Mouse (Mus musculus): Measurements from ENCODE around the gene Creld2. TPM values are rescaled to one million over a fixed set of nuclear protein-coding genes. Genes with fewer than 3 reads are reported as not detected.
A peak's percentile ranks its signal among the peaks of the same experiment; 100 is the strongest.

Creld2 gene
- polyA plus RNA-seq, 1 experiment from 2014 or later: 71.7 TPM

DNA sequence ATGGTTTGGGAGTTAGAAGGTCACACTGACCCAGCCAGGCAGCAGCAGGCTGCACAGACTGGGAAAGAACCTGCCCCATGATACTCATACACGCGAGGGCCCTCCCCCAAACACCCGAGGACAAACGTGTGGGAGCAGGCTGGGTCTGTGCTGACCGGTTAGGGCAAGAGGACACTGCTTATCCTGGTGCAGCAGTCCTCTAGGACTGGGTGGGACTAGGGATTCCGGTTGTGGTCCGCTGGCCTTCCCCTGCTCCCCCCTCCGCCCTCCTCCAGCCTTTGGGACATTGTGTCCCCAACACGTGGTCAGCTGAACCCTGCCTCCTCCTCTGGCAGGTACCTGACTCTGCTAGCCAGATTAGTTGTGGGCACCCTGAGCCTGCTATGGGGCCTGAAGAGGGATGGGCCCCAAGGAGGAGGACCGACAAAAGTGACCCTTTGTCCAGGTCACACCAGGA is 56.2 kb downstream of the Creld2 start:
- H3K4me3 ChIP-seq (ENCODE audit: low read depth, low read length): no peak overlapping the region
- H3K27me3 ChIP-seq (ENCODE audit: control insufficient read depth, insufficient read depth, low read length): no peaks in the 10 kb centered on the region
- peaks cover 10% of the 10 kb centered on the region; the same call in 1 of the 2 replicates for H3K4me1 ChIP-seq (ENCODE audit: control insufficient read depth, insufficient read depth, low read length)
- H3K9me3 ChIP-seq (replicated peaks; ENCODE audit: control insufficient read depth, low read length): no peaks in the 10 kb centered on the region
- H3K4me2 ChIP-seq: no peak overlapping the region; the same call in 1 of the 2 replicates
- H3K9ac ChIP-seq (ENCODE audit: low read depth, low read length): 0 out of 2 replicates have a peak overlapping the region, but pooled peaks have one; percentile 54
- no peak overlapping the region for H3K27ac ChIP-seq (ENCODE audit: low read depth, low read length)
- no peaks in the 10 kb centered on the region for H3K36me3 ChIP-seq (ENCODE audit: control insufficient read depth, insufficient read depth, low read length)
- whole genome bisulfite sequencing (ENCODE audit: insufficient replicate concordance): 34% methylated on average over 10 of the region's 10 CpGs
- ATAC-seq (replicated peaks; ENCODE audit: insufficient number of reproducible peaks, low FRiP score, low TSS enrichment): no peak; the same call in 1 of the 2 replicates

Other genes with a start within 250 kb of the Creld2 start
- not detected in 2 replicates for gene Zdhhc25, start 219.3 kb upstream of the Creld2 start, polyA plus RNA-seq (2014; fragmentation: Nextera tagmentation; extraction: Ambion mirVana)
- 15.2 and 18.2 TPM in 2 replicates for gene Brd1, start 85.4 kb upstream of the Creld2 start, polyA plus RNA-seq (2014; fragmentation: Nextera tagmentation; extraction: Ambion mirVana)
- gene Zbed4, start 68.0 kb upstream of the Creld2 start, polyA plus RNA-seq (2014; fragmentation: Nextera tagmentation; extraction: Ambion mirVana): 16.1 and 22.9 TPM in 2 replicates
- 11.6 and 12.5 TPM in 2 replicates for gene Alg12, start 328 bp upstream of the Creld2 start, polyA plus RNA-seq (2014; fragmentation: Nextera tagmentation; extraction: Ambion mirVana)
- 43.7 and 50.1 TPM in 2 replicates for gene Pim3, start 42.5 kb downstream of the Creld2 start, polyA plus RNA-seq (2014; fragmentation: Nextera tagmentation; extraction: Ambion mirVana)
- not detected in 2 replicates for gene Ttll8, start 134.8 kb downstream of the Creld2 start, polyA plus RNA-seq (2014; fragmentation: Nextera tagmentation; extraction: Ambion mirVana)
- not detected in 2 replicates for gene Mlc1, start 159.4 kb downstream of the Creld2 start, polyA plus RNA-seq (2014; fragmentation: Nextera tagmentation; extraction: Ambion mirVana)
- 57.6 and 78.6 TPM in 2 replicates for gene Mov10l1, start 163.3 kb downstream of the Creld2 start, polyA plus RNA-seq (2014; fragmentation: Nextera tagmentation; extraction: Ambion mirVana)
- gene Panx2, start 240.1 kb downstream of the Creld2 start, polyA plus RNA-seq (2014; fragmentation: Nextera tagmentation; extraction: Ambion mirVana): 1.4 and 1.5 TPM in 2 replicates